Mouse (Mus musculus) embryonic facial prominence, embryonic 11.5 days (tissue): Measurements from ENCODE around the gene Gpam. TPM values are rescaled to one million over a fixed set of nuclear protein-coding genes. Genes with fewer than 3 reads are reported as not detected.

Experiments used
- ATAC-seq: fragments of 200-750 bp; cut with Nextera tagmentation; replicated peaks from 2 replicates; pipeline ENCODE4 v1.8.0; 2017; ENCODE audit warnings: low read depth; ENCODE audit not compliant: insufficient number of reproducible peaks, low FRiP score, low TSS enrichment
- DNase-seq: peaks from one replicate; pipeline ENCODE4 v3.0.0-alpha.2; 2015; ENCODE audit warnings: low spot score
- H3K27ac ChIP-seq: fragments of 300-500 bp; sonication (generic); replicated peaks from 2 replicates; pipeline ENCODE4 v1.5.1; 2014; ENCODE audit warnings: mild to moderate bottlenecking, low read depth, low read length, control low read depth
- H3K27me3 ChIP-seq: fragments of 300-500 bp; sonication (generic); 2 replicates; pipeline ENCODE4 v1.6.1; 2014; ENCODE audit warnings: mild to moderate bottlenecking, low read length, moderate library complexity, mixed read lengths; ENCODE audit not compliant: control insufficient read depth, insufficient read depth
- H3K36me3 ChIP-seq: fragments of 300-500 bp; sonication (generic); replicated peaks from 2 replicates; pipeline ENCODE4 v1.6.1; 2014; ENCODE audit warnings: low read depth, mild to moderate bottlenecking, low read length, moderate library complexity, mixed read lengths; ENCODE audit not compliant: control insufficient read depth, insufficient read depth
- H3K4me1 ChIP-seq: fragments of 300-500 bp; sonication (generic); 2 replicates; pipeline ENCODE4 v1.6.1; 2014; ENCODE audit warnings: low read length, mixed read lengths; ENCODE audit not compliant: control insufficient read depth, insufficient read depth
- H3K4me2 ChIP-seq: fragments of 300-500 bp; sonication (generic); 2 replicates; pipeline ENCODE4 v1.6.1; 2014; ENCODE audit warnings: low read depth, mild to moderate bottlenecking, control low read depth, low read length, moderate library complexity
- H3K4me3 ChIP-seq: fragments of 300-500 bp; sonication (generic); 2 replicates; pipeline ENCODE4 v1.5.1; 2014; ENCODE audit warnings: low read depth, low read length, control low read depth
- H3K9ac ChIP-seq: fragments of 300-500 bp; sonication (generic); replicated peaks from 2 replicates; pipeline ENCODE4 v1.6.1; 2014; ENCODE audit warnings: mild to moderate bottlenecking, control low read depth, low read length
- H3K9me3 ChIP-seq: fragments of 300-500 bp; sonication (generic); replicated peaks from 2 replicates; pipeline ENCODE4 v1.6.1; 2016; ENCODE audit warnings: mild to moderate bottlenecking, low read length, inconsistent platforms, mixed read lengths; ENCODE audit not compliant: control insufficient read depth
- WGBS: fragments of 180-500 bp; shearing (Covaris S2); extraction: QIAGEN DNeasy Blood & Tissue Kit; methylation state at CpG from one replicate; pipeline ENCODE4 v1.1.7; 2014; 5-methylcytosine and 5-hydroxymethylcytosine counted together
- polyA plus RNA-seq: library from polyadenylated mRNA; unstranded; fragments of >200 nt; fragmentation: Nextera tagmentation; extraction: Ambion mirVana; gene quantifications from 2 replicates; pipeline ENCODE4 v1.2.1, GENCODE M21; 2014

Gpam gene
- polyA plus RNA-seq, 1 experiment from 2014 or later: 18.7 TPM

GRCm38 (mm10) chr19:55123001-55123536 is 4.0 kb downstream of the Gpam start:
- Histone ChIP-seq H3K27me3 (no peaks in the 10 kb centered on the region), H3K4me3 (no peak overlapping the region), H3K9ac (no peak overlapping the region), H3K36me3 (no peaks in the 10 kb centered on the region), H3K4me2 (no peak overlapping the region), H3K4me1 (no peaks in the 10 kb centered on the region), H3K9me3 (no peaks in the 10 kb centered on the region), H3K27ac (no peak overlapping the region)
- ATAC-seq (peak; percentile 68; the same call in 1 of the 2 replicates), DNase-seq (peak; percentile 15)
- WGBS: 41% methylated on average over 11 of the region's 11 CpGs

GRCm38 (mm10) chr19:55122351-55122980 is 4.6 kb downstream of the Gpam start:
- no peak overlapping the region for H3K4me3 ChIP-seq
- no peak overlapping the region for H3K9ac ChIP-seq
- H3K9me3 ChIP-seq: no peaks in the 10 kb centered on the region
- WGBS: 89% methylated on average over 4 of the region's 4 CpGs
- DNase-seq: no peak
- H3K4me2 ChIP-seq: no peak overlapping the region
- H3K27me3 ChIP-seq: no peaks in the 10 kb centered on the region
- no peaks in the 10 kb centered on the region for H3K4me1 ChIP-seq
- peak; percentile 42; the same call in 1 of the 2 replicates for ATAC-seq
- no peak overlapping the region for H3K27ac ChIP-seq
- no peaks in the 10 kb centered on the region for H3K36me3 ChIP-seq

- no peaks in the 10 kb centered on the region for H3K27me3 ChIP-seq
- no peak overlapping the region for H3K4me3 ChIP-seq
- H3K9ac ChIP-seq: no peak overlapping the region
- H3K36me3 ChIP-seq: no peaks in the 10 kb centered on the region
- H3K27ac ChIP-seq: no peak overlapping the region
- H3K4me2 ChIP-seq: no peak overlapping the region
- ATAC-seq (no peak), DNase-seq (no peak)
- no peaks in the 10 kb centered on the region for H3K4me1 ChIP-seq
- no peaks in the 10 kb centered on the region for H3K9me3 ChIP-seq
- WGBS: 60% methylated on average over 6 of the region's 6 CpGs
Measured at GRCm38 (mm10) chr19:55121836-55122235, 5.2 kb downstream of the Gpam start.

- Histone ChIP-seq H3K4me3 (no peak overlapping the region), H3K9me3 (no peaks in the 10 kb centered on the region), H3K9ac (no peak overlapping the region), H3K27ac (no peak overlapping the region), H3K36me3 (no peaks in the 10 kb centered on the region), H3K4me1 (no peaks in the 10 kb centered on the region), H3K27me3 (no peaks in the 10 kb centered on the region), H3K4me2 (no peak overlapping the region)
- 77% methylated on average over 11 of the region's 11 CpGs for WGBS
- DNase-seq (no peak), ATAC-seq (no peak)
Measured at GRCm38 (mm10) chr19:55120518-55121244, 6.4 kb downstream of the Gpam start.

GRCm38 (mm10) chr19:55119541-55119940 is 7.5 kb downstream of the Gpam start:
- H3K36me3 ChIP-seq: no peaks in the 10 kb centered on the region
- no peak overlapping the region for H3K4me2 ChIP-seq
- ATAC-seq: no peak
- no peaks in the 10 kb centered on the region for H3K9me3 ChIP-seq
- WGBS: 68% methylated on average over 2 of the region's 2 CpGs
- no peak overlapping the region for H3K9ac ChIP-seq
- H3K4me3 ChIP-seq: no peak overlapping the region
- DNase-seq: no peak
- H3K27ac ChIP-seq: no peak overlapping the region
- no peaks in the 10 kb centered on the region for H3K4me1 ChIP-seq
- H3K27me3 ChIP-seq: no peaks in the 10 kb centered on the region

- DNase-seq (no peak), ATAC-seq (no peak)
- Histone ChIP-seq H3K27ac (no peak overlapping the region), H3K36me3 (no peaks in the 10 kb centered on the region), H3K4me3 (no peak overlapping the region), H3K4me2 (no peak overlapping the region), H3K9ac (no peak overlapping the region), H3K27me3 (no peaks in the 10 kb centered on the region), H3K9me3 (no peaks in the 10 kb centered on the region), H3K4me1 (no peaks in the 10 kb centered on the region)
- WGBS: 78% methylated on average over 3 of the region's 3 CpGs
Measured at GRCm38 (mm10) chr19:55117991-55118390, 9.0 kb downstream of the Gpam start.

- ATAC-seq: no peak
Measured at GRCm38 (mm10) chr19:55117059-55117815, 9.8 kb downstream of the Gpam start.

More at GRCm38 (mm10) chr19:55117059-55117815, 9.8 kb downstream of the Gpam start:
- WGBS: 73% methylated on average over 6 of the region's 6 CpGs
- no peaks in the 10 kb centered on the region for H3K9me3 ChIP-seq
- no peak overlapping the region for H3K4me3 ChIP-seq
- no peaks in the 10 kb centered on the region for H3K36me3 ChIP-seq
- H3K4me2 ChIP-seq: no peak overlapping the region
- DNase-seq: no peak
- no peaks in the 10 kb centered on the region for H3K27me3 ChIP-seq
- no peaks in the 10 kb centered on the region for H3K4me1 ChIP-seq
- H3K27ac ChIP-seq: no peak overlapping the region
- no peak overlapping the region for H3K9ac ChIP-seq
